Mouse (Mus musculus) CD4-positive naive resting alpha-beta T cell, adult 76 days (primary cell): Measurements from ENCODE around the gene Uqcc1. TPM values are rescaled to one million over a fixed set of nuclear protein-coding genes. Genes with fewer than 3 reads are reported as not detected.

Experiments used
- total RNA-seq: library from RNA; stranded (reverse); gene quantifications from one replicate; pipeline ENCODE4 v1.2.4, GENCODE M21; 2023

Gene Uqcc1
- total RNA-seq: 33.5 TPM

DNA sequence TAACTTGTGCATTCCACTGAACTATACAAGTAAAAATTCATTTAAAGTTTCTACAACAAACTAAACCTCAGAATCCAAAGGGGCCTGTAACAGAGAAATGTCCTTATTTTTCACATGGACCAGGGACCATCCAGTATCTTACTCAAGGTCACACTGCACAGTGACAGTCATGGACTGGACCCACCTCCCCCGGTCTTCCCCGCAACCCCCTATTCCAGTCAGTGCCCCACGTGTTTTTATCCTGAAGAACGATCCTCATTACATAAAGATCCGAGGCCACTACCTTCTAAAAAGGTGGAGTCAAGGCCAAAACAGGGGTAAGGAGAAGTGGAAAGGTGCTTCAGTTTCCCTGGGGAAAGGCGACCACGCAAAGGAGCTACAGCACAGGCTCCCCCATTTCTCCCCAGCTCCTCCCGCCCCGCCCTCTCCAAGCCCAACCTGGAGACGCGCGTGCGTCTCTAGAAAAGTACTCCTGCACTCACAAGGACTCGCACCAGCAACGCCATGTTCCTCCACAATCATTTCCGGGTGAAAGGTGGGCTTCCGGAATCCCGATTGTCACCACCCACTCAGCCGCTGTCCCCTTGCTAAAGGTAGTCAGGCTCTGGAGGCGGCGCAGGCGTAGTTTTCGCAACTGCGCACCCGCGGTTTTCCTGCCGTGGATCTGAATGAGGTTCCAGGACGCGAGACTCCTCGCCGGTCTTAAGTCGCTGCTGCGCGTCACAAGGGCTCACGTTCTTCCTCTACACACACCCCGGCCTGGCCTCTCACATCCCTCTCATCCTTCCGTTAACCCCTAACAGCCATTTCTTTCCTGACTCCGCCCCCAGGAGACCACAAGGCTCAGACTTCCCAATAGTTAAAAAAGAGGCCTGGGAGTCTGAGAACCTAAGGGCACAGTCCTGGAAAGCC, at the start of gene Uqcc1:
Gene Uqcc1, minus strand, starts transcription at position 780 of the 912 bp plus-strand sequence.

DNA sequence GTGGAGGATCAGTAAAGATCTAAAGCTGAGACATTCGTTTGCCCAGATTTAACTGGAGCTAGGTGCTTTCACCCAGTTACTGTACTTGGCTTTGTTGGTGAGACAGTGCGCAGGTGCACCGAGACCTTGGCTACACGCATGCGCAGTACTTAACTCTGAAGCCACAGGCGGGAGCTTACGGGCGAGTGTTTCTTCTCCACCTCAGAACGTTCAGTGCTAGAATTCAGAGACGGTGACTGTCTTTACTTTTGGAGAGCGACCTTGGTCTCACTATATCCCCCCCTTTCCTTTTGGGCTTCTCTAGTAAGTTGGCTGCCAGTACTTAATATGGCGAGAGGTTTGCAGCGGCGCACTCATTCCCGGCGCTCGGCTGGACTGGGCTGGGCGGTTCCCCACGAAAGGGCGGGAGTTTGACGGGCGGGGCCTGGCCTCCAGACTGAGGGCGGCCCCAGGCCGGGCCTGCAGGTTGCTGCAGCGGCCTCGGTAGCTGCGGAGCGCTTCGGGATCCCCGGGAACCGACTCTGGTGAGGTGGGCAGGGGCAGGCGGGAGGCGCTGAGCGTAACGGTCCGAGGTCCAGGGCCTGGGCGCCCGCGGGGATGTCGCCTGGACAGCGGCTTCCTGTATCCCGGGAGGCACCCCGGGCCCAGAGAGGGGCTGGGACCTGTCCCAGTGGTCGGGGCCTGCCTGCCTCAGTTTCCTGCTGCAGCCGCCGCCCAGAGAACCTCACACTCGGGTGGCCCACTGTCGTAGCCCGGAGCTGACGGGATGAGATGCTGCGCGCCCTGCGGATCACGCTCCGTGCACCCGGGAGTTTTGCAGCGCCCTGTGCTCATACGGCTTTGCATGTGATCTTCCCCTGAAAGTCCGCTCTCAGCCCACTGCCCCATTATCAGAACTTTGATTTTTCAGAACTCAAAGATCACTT, 26.3 kb upstream of the Uqcc1 start, which contains the start of gene Cep250:
Gene Cep250, plus strand, starts transcription at position 325 of the 926 bp plus-strand sequence.

DNA sequence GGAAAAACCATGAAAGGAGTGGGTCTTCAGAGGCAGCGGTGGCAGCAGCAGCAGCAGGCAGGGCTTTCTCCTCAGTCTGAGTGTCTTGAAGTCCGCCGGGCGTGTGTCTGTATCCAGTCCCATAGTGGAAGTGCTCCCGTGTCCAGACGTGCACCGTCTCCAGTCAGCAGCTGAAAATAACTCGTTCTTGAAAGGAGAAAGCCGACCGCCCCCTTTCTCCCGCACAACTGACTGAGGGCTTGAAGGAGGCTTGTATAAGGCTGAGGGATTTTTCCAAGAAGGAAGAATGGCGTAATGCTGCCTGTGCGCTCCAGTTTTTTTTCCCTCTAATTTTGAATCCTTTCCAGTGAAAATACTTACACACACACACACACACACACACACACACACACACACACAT, 15.0 kb upstream of the Uqcc1 start, which contains the start of gene Gdf5:
Gene Gdf5, minus strand, starts transcription at position 244 of the 400 bp plus-strand sequence.

DNA sequence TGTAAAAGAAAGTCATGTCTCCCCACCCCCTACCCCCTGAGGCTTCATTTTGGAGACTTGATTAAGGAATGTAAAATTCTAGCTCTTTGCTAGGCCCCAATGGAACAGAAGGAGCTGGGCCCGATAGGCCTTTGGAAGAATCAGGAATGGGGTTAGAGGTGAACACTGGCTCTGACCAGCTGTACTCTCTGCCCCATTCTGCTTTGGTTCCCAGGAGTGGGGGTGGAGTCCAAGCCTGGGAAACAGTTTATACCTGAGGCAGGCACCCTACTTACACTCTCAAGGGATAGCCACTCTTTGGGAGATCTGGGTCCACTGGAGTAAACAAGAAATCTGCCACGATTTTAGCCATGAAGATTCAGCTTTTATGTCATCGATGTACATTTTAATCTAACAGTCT, 10.6 kb upstream of the Uqcc1 start, which contains the start of gene Gm15557:
Gene Gm15557, plus strand, starts transcription at position 48 of the 400 bp plus-strand sequence.

DNA sequence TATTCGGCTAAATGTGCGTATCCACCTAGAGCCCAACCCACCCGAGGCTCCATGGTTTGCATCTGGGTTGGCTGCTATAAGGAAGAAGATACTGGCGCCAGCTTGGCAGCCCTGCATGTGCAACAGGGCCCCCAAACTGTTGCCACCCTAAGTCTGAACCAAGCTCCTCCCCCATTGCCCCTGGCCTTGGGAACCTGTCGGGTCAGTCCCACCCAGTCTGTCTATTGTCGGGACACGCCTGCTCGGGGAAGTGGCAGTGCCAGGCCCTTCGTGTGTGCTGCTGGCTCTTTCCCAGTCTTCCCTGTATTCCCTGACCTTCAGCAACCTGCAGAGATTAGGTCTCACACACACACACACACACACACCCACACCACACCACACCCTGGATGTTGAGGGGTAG, 95.4 kb downstream of the Uqcc1 start, which contains the start of gene Fam83c:
Gene Fam83c, minus strand, starts transcription at position 123 of the 400 bp plus-strand sequence.

DNA sequence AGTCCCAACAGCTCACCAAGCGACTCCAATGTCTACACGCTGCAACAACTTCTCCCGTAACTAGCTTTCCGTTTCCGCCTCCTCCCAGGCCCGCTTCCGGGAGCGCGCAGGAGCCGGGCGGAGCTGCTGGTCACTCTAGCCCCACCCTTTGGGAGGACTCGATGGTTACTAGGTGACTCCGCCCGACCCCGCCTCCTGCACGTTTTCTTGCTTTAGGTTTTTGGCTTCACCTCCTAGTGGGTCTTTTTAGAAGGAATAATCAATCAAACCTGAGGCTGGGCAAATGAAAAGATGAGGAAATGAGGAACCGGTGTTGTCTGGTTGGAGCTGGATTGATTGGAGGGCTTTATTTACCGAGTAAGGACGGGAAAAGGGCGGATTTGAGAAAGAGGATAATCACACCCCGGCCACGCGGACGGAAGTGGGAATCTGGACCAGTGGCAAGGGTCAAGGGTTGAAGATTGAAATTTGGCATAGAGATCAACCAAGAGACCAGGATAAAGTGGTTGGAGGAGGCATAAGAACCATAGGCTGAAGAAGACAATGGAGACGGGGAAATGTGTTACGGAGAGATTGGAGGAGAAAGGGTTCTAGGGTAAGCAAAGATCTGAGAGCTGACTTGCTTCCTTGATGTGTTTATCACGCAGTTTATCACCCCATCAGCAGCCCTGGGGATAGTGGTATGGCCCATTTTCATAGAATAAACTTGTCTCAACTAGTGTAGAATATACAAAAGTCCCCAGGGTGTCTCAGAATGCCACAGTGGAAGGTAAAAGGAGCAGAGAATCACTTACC, 103.3 kb downstream of the Uqcc1 start, which contains the start of gene Eif6:
Gene Eif6, minus strand, starts transcription at position 296 of the 795 bp plus-strand sequence.

DNA sequence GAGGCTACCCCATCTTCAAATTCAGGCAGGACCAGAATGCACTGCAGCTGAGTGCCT, 110.9 kb downstream of the Uqcc1 start, which contains the start of gene BC029722:
Gene BC029722, minus strand, starts transcription at position 35 of the 57 bp plus-strand sequence.

Other genes starting within 250 kb of the Uqcc1 start
- gene Trpc4ap, start 237.9 kb downstream of the Uqcc1 start, total RNA-seq: 154 TPM
- gene Edem2, start 200.8 kb downstream of the Uqcc1 start, total RNA-seq: 26.6 TPM
- gene Gm17581, start 194.4 kb downstream of the Uqcc1 start, total RNA-seq: not detected
- gene Procr, start 179.2 kb downstream of the Uqcc1 start, total RNA-seq: 0.35 TPM
- gene Mmp24, start 155.0 kb downstream of the Uqcc1 start, total RNA-seq: not detected
- 19.5 TPM for gene BC029722, start 110.9 kb downstream of the Uqcc1 start, total RNA-seq
- 124 TPM for gene Eif6, start 103.4 kb downstream of the Uqcc1 start, total RNA-seq
- 0.18 TPM for gene Fam83c, start 95.5 kb downstream of the Uqcc1 start, total RNA-seq
- not detected for gene Gm15557, start 10.4 kb upstream of the Uqcc1 start, total RNA-seq
- gene Gdf5, start 15.1 kb upstream of the Uqcc1 start, total RNA-seq: not detected
- gene Cep250, start 26.1 kb upstream of the Uqcc1 start, total RNA-seq: 44.8 TPM
- 2.0 TPM for gene 6430550D23Rik, start 77.7 kb upstream of the Uqcc1 start, total RNA-seq
- 52.1 TPM for gene Ergic3, start 77.7 kb upstream of the Uqcc1 start, total RNA-seq
- gene Fer1l4, start 122.6 kb upstream of the Uqcc1 start, total RNA-seq: not detected
- gene Spag4, start 134.9 kb upstream of the Uqcc1 start, total RNA-seq: 4.8 TPM
- gene Cpne1, start 181.7 kb upstream of the Uqcc1 start, total RNA-seq: 45.9 TPM
- 23.6 TPM for gene Rbm12, start 181.7 kb upstream of the Uqcc1 start, total RNA-seq
- gene Gm28036, start 196.8 kb upstream of the Uqcc1 start, total RNA-seq: 26.2 TPM
- gene Romo1, start 213.7 kb upstream of the Uqcc1 start, total RNA-seq: 46.3 TPM
- 24.6 TPM for gene Nfs1, start 213.9 kb upstream of the Uqcc1 start, total RNA-seq
- gene Rbm39, start 249.9 kb upstream of the Uqcc1 start, total RNA-seq: 2,783 TPM